10 mouse cellular contexts compared by ENCODE assay signal in the genomic region with DNA sequence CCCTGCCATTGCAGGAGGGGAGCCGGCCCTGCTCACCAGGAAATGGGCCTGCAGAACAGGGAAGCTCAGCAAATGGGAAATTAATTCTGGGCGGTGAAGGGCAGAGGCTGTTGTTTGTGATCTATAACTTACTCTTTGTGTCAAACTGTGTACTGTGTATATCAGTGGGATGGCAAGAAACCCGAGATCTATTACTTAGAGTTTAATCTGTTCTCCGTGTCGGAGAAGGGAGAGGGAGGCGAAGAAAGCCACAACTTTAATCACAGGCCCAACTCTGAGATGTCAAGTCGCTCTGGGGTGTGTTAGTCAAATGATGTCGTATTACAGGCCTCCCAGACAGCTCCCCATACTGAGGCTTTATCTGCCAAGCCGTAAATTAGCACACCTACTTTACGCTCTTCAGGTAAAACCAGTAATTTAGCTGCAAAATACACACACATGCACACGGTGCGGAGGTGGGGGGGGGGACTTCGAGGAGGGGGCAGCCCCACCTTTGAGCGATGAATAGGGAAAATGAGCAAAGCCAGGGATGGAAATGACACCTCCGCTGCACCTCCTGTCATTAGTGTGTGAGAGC.
A peak's percentile ranks its signal among the peaks of the same experiment; 100 is the strongest.
DNase-seq lines count a peak whose midpoint lies in the region; ATAC-seq and TF ChIP-seq lines count a peak whose summit lies in the region.
"Had no signal": no experiment of that assay in that cellular context is flagged by ENCODE, and none has a peak within 500 bp of the region (broad histone marks: within the 10 kb centered on the region; RNA-seq: fewer than 3 reads in every experiment).

No protein-coding gene starts in this region.

- WGBS in midbrain, embryonic 12.5 days = 76% methylated on average over 15 of the region's 15 CpGs
- WGBS in midbrain, embryonic 10.5 days = 79% methylated on average over 15 of the region's 15 CpGs
- WGBS in forebrain, embryonic 16.5 days = 44% methylated on average over 15 of the region's 15 CpGs
- 45% methylated on average over 15 of the region's 15 CpGs for WGBS in hindbrain, postnatal 0 days
- 42% methylated on average over 15 of the region's 15 CpGs for WGBS in olfactory bulb, adult 2 months
- WGBS in heart, embryonic 11.5 days (ENCODE audit: insufficient replicate concordance) = 57% methylated on average over 15 of the region's 15 CpGs

- H3K27ac ChIP-seq in midbrain, embryonic 12.5 days (replicated peaks) = peak overlapping the region; percentile 55
- no peak overlapping the region for H3K27ac ChIP-seq in midbrain, embryonic 10.5 days (replicated peaks)
- H3K27ac ChIP-seq in forebrain, embryonic 16.5 days (ENCODE audit: low read length) = no peak overlapping the region
- peak overlapping the region; percentile 32; the same call in 1 of the 2 replicates for H3K27ac ChIP-seq in hindbrain, postnatal 0 days
- peak overlapping the region; percentile 67; the same call in 1 of the 2 replicates for H3K27ac ChIP-seq in olfactory bulb, adult 2 months (ENCODE audit: insufficient read depth, low read depth, low read length)
- H3K27ac ChIP-seq in heart, embryonic 11.5 days (ENCODE audit: low read depth, low read length) = no peak overlapping the region

- no peak for DNase-seq in midbrain, embryonic 10.5 days (ENCODE audit: low spot score)
- DNase-seq in hindbrain, postnatal 0 days (ENCODE audit: low spot score) = peak; percentile 34
- no peak for DNase-seq in adrenal gland, postnatal 25 days
- DNase-seq: lung, embryonic 14.5 days; thymus, adult 2 months had no signal

- TF ChIP-seq CTCF in hindbrain, postnatal 0 days (IDR thresholded peaks at IDR 0.05; ENCODE audit: low read depth) = no peak
- no peak for TF ChIP-seq CTCF in olfactory bulb, adult 2 months (IDR thresholded peaks at IDR 0.05; ENCODE audit: insufficient read depth, low read depth, low read length)

- no peak overlapping the region for H3K4me3 ChIP-seq in midbrain, embryonic 12.5 days
- H3K4me3 ChIP-seq in midbrain, embryonic 10.5 days = no peak overlapping the region
- H3K4me3 ChIP-seq in forebrain, embryonic 16.5 days (replicated peaks; ENCODE audit: low read length) = no peak overlapping the region
- H3K4me3 ChIP-seq in hindbrain, postnatal 0 days (ENCODE audit: low read length) = no peak overlapping the region
- H3K4me3 ChIP-seq in olfactory bulb, adult 2 months (ENCODE audit: insufficient read depth, low read depth, low read length) = no peak overlapping the region
- H3K4me3 ChIP-seq in heart, embryonic 11.5 days (ENCODE audit: low read depth, low read length) = no peak overlapping the region

- no peak for TF ChIP-seq POLR2A in olfactory bulb, adult 2 months (IDR thresholded peaks at IDR 0.05; ENCODE audit: insufficient read depth, low read depth, low read length)

- peak; percentile 12; the same call in 1 of the 2 replicates for ATAC-seq in midbrain, embryonic 12.5 days (ENCODE audit: low FRiP score, low read depth)
- ATAC-seq in forebrain, embryonic 16.5 days = peak; percentile 69; the same call in 1 of the 2 replicates
- ATAC-seq in hindbrain, postnatal 0 days = peak; percentile 41
- ATAC-seq in heart, embryonic 11.5 days (replicated peaks; ENCODE audit: insufficient number of reproducible peaks, low FRiP score, low TSS enrichment) = no peak
- ATAC-seq: Patski had no signal

- H3K36me3 ChIP-seq in midbrain, embryonic 12.5 days = no peaks in the 10 kb centered on the region
- H3K36me3 ChIP-seq in midbrain, embryonic 10.5 days = no peaks in the 10 kb centered on the region
- no peaks in the 10 kb centered on the region for H3K36me3 ChIP-seq in forebrain, embryonic 16.5 days (ENCODE audit: control insufficient read depth, insufficient read depth)
- H3K36me3 ChIP-seq in hindbrain, postnatal 0 days (ENCODE audit: insufficient read depth, low read length) = no peaks in the 10 kb centered on the region
- no peaks in the 10 kb centered on the region for H3K36me3 ChIP-seq in heart, embryonic 11.5 days (ENCODE audit: control insufficient read depth, insufficient read depth, low read length)

- no peak overlapping the region for H3K9ac ChIP-seq in midbrain, embryonic 12.5 days (replicated peaks)
- H3K9ac ChIP-seq in forebrain, embryonic 16.5 days (replicated peaks; ENCODE audit: low read depth, low read length) = no peak overlapping the region
- no peak overlapping the region for H3K9ac ChIP-seq in hindbrain, postnatal 0 days (replicated peaks; ENCODE audit: low read length)
- no peak overlapping the region for H3K9ac ChIP-seq in heart, embryonic 11.5 days (ENCODE audit: low read depth, low read length)
- H3K9ac ChIP-seq: lung, embryonic 14.5 days had no signal

- H3K4me1 ChIP-seq in midbrain, embryonic 12.5 days = peaks cover 26% of the 10 kb centered on the region
- peaks cover 30% of the 10 kb centered on the region for H3K4me1 ChIP-seq in midbrain, embryonic 10.5 days
- H3K4me1 ChIP-seq in forebrain, embryonic 16.5 days (replicated peaks; ENCODE audit: control insufficient read depth, insufficient read depth, low read length) = peaks cover 26% of the 10 kb centered on the region
- peaks cover 12% of the 10 kb centered on the region for H3K4me1 ChIP-seq in hindbrain, postnatal 0 days (ENCODE audit: insufficient read depth, low read length)
- H3K4me1 ChIP-seq in olfactory bulb, adult 2 months (ENCODE audit: control insufficient read depth, insufficient read depth, low read length) = peaks cover 37% of the 10 kb centered on the region
- peaks cover 2% of the 10 kb centered on the region; the same call in 1 of the 2 replicates for H3K4me1 ChIP-seq in heart, embryonic 11.5 days (ENCODE audit: control insufficient read depth, insufficient read depth, low read length)

- peaks cover 12% of the 10 kb centered on the region; the same call in 1 of the 2 replicates for H3K27me3 ChIP-seq in midbrain, embryonic 12.5 days
- H3K27me3 ChIP-seq in midbrain, embryonic 10.5 days (ENCODE audit: low read depth, poor library complexity, severe bottlenecking) = no peaks in the 10 kb centered on the region
- no peaks in the 10 kb centered on the region for H3K27me3 ChIP-seq in forebrain, embryonic 16.5 days (replicated peaks; ENCODE audit: control insufficient read depth, insufficient read depth, low read length)
- H3K27me3 ChIP-seq in hindbrain, postnatal 0 days (ENCODE audit: insufficient read depth, low read length) = no peaks in the 10 kb centered on the region
- H3K27me3 ChIP-seq in heart, embryonic 11.5 days (ENCODE audit: control insufficient read depth, insufficient read depth, low read length) = no peaks in the 10 kb centered on the region; the same call in 1 of the 2 replicates

- no peaks in the 10 kb centered on the region for H3K9me3 ChIP-seq in midbrain, embryonic 12.5 days
- no peaks in the 10 kb centered on the region for H3K9me3 ChIP-seq in midbrain, embryonic 10.5 days (replicated peaks)
- H3K9me3 ChIP-seq in forebrain, embryonic 16.5 days (ENCODE audit: control insufficient read depth, low read length) = no peaks in the 10 kb centered on the region
- H3K9me3 ChIP-seq in hindbrain, postnatal 0 days (ENCODE audit: low read length) = no peaks in the 10 kb centered on the region
- H3K9me3 ChIP-seq in heart, embryonic 11.5 days (replicated peaks; ENCODE audit: control insufficient read depth, low read length) = no peaks in the 10 kb centered on the region

- H3K4me2 ChIP-seq in midbrain, embryonic 12.5 days (replicated peaks) = no peak overlapping the region
- peak overlapping the region; percentile 42; the same call in 1 of the 2 replicates for H3K4me2 ChIP-seq in forebrain, embryonic 16.5 days (ENCODE audit: low read length)
- H3K4me2 ChIP-seq in hindbrain, postnatal 0 days (ENCODE audit: low read depth, low read length) = peak overlapping the region; percentile 11; the same call in 1 of the 2 replicates
- H3K4me2 ChIP-seq in heart, embryonic 11.5 days = no peak overlapping the region
- H3K4me2 ChIP-seq: lung, embryonic 14.5 days had no signal

Comparison
In these comparisons a context has a peak if more than half of its experiments do, and no peak if none do; other contexts are left out.
1. H3K27ac ChIP-seq: peak in midbrain, embryonic 12.5 days (single experiment), hindbrain, postnatal 0 days (single experiment) and olfactory bulb, adult 2 months (single experiment); none in midbrain, embryonic 10.5 days (single experiment), forebrain, embryonic 16.5 days (single experiment) and heart, embryonic 11.5 days (single experiment).
2. H3K4me2 ChIP-seq: peak in forebrain, embryonic 16.5 days (single experiment) and hindbrain, postnatal 0 days (single experiment); none in midbrain, embryonic 12.5 days (single experiment) and heart, embryonic 11.5 days (single experiment).